Mouse (Mus musculus) hindbrain, embryonic 15.5 days (tissue): ENCODE data around the gene Tceanc2. TPM values are rescaled to one million over a fixed set of nuclear protein-coding genes. Genes with fewer than 3 reads are reported as not detected.

ENCODE experiments used
- ATAC-seq: fragments of 200-750 bp; cut with Nextera tagmentation; 2 replicates; pipeline ENCODE4 v1.8.0; 2017; ENCODE audit warnings: low read depth, moderate number of reproducible peaks, moderate TSS enrichment; ENCODE audit not compliant: low FRiP score
- H3K27ac ChIP-seq: fragments of 300-500 bp; sonication (generic); replicated peaks from 2 replicates; pipeline ENCODE4 v1.5.1; 2015; ENCODE audit warnings: mild to moderate bottlenecking, inconsistent platforms
- H3K27me3 ChIP-seq: fragments of 300-500 bp; sonication (generic); 2 replicates; pipeline ENCODE4 v1.6.1; 2015; ENCODE audit warnings: control low read depth, inconsistent platforms
- H3K36me3 ChIP-seq: fragments of 300-500 bp; sonication (generic); 2 replicates; pipeline ENCODE4 v1.6.1; 2015; ENCODE audit warnings: control low read depth, inconsistent platforms
- H3K4me1 ChIP-seq: fragments of 300-500 bp; sonication (generic); replicated peaks from 2 replicates; pipeline ENCODE4 v1.6.1; 2015; ENCODE audit warnings: control low read depth, inconsistent platforms
- H3K4me2 ChIP-seq: fragments of 300-500 bp; sonication (generic); 2 replicates; pipeline ENCODE4 v1.6.1; 2015; ENCODE audit warnings: moderate library complexity, mild to moderate bottlenecking, inconsistent platforms
- H3K4me3 ChIP-seq: fragments of 300-500 bp; sonication (generic); 2 replicates; pipeline ENCODE4 v1.5.1; 2015; ENCODE audit warnings: mild to moderate bottlenecking, inconsistent platforms
- H3K9ac ChIP-seq: fragments of 300-500 bp; sonication (generic); 2 replicates; pipeline ENCODE4 v1.6.1; 2015; ENCODE audit warnings: inconsistent platforms
- H3K9me3 ChIP-seq: fragments of 300-500 bp; sonication (generic); 2 replicates; pipeline ENCODE4 v1.6.1; 2016; ENCODE audit warnings: control low read depth, inconsistent platforms
- WGBS: fragments of 180-500 bp; shearing (Covaris S2); methylation state at CpG from one replicate; pipeline ENCODE4 v1.1.7; 2015; 5-methylcytosine and 5-hydroxymethylcytosine counted together
- polyA plus RNA-seq: library from polyadenylated mRNA; unstranded; fragments of >200 nt; fragmentation: Nextera tagmentation; extraction: Ambion mirVana; gene quantifications from 2 replicates; pipeline ENCODE4 v1.2.1, GENCODE M21; 2015

Gene Tceanc2
- polyA plus RNA-seq, 1 experiment from 2014 or later, result 37.6 TPM

DNA sequence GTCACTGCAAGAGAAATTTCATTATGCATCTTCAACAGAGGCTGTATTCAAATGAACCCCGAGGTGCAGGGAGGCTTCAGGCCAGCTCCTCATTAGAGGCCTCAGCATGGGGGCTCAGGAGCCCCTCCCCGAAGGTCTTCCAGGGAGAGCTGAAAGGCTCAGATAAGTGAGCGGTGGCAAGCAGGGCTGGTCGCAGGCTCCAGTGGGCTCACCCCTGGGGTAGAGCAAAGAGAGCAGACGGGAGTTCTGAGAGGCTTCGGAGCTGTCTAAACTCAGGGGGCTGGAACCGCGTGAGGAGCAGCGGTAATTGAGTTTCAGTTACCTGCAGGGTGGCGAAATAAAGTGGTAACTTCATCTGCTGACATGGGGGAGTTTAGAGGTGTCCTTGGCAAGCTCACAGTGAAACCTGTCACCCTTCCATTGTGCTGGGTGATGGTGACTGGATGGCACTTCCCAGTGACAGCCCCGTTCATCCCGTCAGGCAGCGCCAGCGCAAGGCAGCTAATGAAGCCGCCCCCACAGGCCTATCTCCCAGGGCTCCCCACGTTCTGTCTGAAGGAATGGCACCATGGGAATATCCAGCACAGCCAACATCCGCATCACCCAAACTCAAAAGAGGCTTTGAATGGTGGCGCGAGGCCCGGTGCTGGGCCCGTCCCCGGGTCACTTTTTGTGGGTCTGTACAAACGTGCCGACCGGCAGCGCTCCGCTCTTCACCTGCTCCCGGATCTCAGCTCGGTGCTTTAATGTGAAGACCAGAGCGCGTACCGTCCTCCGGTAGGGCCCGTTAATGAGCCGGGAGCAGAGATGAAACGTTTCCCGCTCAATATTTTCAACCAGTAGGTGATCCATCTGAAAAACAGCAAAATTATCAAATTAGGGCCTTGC, 39.7 kb downstream of the Tceanc2 start:
- Histone ChIP-seq H3K4me2 (peak overlapping the region; percentile 5; the same call in 1 of the 2 replicates), H3K27ac (peak overlapping the region; percentile 66), H3K9me3 (no peaks in the 10 kb centered on the region), H3K4me1 (peaks cover 47% of the 10 kb centered on the region), H3K4me3 (no peak overlapping the region), H3K9ac (no peak overlapping the region; the same call in 1 of the 2 replicates), H3K36me3 (no peaks in the 10 kb centered on the region), H3K27me3 (no peaks in the 10 kb centered on the region)
- WGBS, result 23% methylated on average over 37 of the region's 37 CpGs
- peak; percentile 49 for ATAC-seq

DNA sequence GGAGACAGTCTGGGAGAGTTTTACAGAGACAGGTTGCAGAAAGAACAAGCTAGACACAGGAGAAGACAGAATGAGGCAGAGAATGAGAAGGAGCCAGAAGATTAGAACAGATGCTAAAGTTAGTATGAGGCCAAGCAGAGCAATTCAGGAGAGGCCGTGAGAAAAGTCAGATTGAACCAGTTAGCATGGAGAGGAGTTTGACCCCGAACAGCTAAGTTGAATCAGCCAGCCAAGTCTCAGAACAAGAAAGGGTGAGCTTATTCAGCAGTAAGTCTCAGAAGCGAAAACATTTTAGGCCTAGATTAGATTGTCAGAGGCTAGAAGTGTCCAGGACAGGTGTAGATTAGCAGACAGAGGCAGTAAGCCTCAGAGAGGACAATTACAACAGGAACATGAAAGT, 42.4 kb downstream of the Tceanc2 start:
- Histone ChIP-seq H3K27ac (no peak overlapping the region), H3K9me3 (no peaks in the 10 kb centered on the region), H3K9ac (no peak overlapping the region), H3K4me2 (no peak overlapping the region), H3K27me3 (no peaks in the 10 kb centered on the region), H3K36me3 (no peaks in the 10 kb centered on the region), H3K4me3 (no peak overlapping the region), H3K4me1 (peaks cover 47% of the 10 kb centered on the region)
- no peak for ATAC-seq
- WGBS, result 66% methylated on average over 3 of the region's 3 CpGs

DNA sequence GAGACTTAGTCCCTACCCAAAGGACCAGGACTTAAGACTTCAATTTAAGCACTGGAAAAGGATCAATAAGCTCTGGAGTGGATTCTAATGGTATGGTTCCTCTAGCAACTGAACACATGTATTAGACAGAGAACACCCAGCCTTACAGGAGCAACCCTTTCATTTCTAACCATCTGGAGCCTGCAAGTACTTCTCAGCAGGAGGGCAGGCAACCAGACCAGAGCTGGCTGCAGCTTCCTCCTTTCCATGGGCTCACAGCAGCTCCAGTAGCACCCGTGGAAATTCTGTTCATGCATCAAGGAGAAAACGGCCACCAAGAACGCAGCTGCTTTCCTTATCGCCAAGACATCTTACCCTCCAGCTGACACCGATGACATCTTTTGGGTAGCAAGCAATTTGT, 43.3 kb downstream of the Tceanc2 start:
- no peaks in the 10 kb centered on the region for H3K9me3 ChIP-seq
- H3K4me3 ChIP-seq, result no peak overlapping the region
- no peaks in the 10 kb centered on the region for H3K36me3 ChIP-seq
- no peak for ATAC-seq
- no peak overlapping the region for H3K9ac ChIP-seq
- no peak overlapping the region for H3K4me2 ChIP-seq
- peaks cover 49% of the 10 kb centered on the region for H3K4me1 ChIP-seq
- 69% methylated on average over 5 of the region's 5 CpGs for WGBS
- no peak overlapping the region for H3K27ac ChIP-seq
- H3K27me3 ChIP-seq, result no peaks in the 10 kb centered on the region

DNA sequence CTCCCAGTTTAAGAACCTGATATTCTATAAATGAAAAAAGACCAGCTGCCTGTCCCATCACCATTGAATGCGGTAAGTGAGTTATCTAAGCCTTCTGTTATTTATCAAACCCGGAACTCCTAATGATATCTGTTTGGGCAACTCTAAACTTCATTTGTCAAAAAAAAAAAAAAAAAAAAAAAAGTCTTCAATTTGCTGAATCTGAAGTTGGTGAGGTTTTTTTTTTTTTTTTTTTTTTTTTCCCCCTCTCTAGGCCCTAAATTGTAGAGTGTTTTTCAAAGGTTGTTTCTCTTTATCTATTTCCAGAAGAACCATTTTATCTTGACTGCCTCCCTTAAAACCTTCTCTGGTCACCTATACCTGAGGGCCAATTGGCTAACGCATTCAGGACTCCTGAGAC, 44.0 kb downstream of the Tceanc2 start:
- no peak overlapping the region for H3K4me3 ChIP-seq
- no peak overlapping the region for H3K27ac ChIP-seq
- H3K4me1 ChIP-seq, result peaks cover 47% of the 10 kb centered on the region
- ATAC-seq, result no peak
- no peaks in the 10 kb centered on the region for H3K36me3 ChIP-seq
- H3K4me2 ChIP-seq, result no peak overlapping the region
- no peak overlapping the region for H3K9ac ChIP-seq
- no peaks in the 10 kb centered on the region for H3K27me3 ChIP-seq
- 88% methylated on average over 3 of the region's 3 CpGs for WGBS
- no peaks in the 10 kb centered on the region for H3K9me3 ChIP-seq

DNA sequence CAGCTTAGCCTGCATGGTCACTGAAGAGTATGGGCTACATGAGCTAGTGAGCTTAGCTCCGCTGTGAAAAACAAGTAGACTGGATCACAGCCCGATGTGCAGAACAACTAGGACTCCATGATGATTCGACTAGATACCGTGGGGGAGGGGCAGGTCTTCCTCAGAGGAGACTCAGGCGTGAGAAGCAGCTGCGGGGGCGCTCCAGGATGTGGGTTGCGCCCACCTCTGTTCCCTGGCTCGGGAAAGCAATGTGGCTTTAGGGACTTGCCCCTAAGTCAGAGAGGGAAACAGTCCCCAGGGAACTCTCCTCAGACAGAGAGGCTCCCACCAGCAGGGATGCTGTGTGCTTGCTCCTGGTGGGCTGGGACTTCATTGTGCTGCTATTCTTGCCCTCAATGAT, 48.4 kb downstream of the Tceanc2 start:
- H3K27me3 ChIP-seq, result no peaks in the 10 kb centered on the region
- no peaks in the 10 kb centered on the region for H3K9me3 ChIP-seq
- no peak for ATAC-seq
- no peak overlapping the region for H3K9ac ChIP-seq
- peaks cover 29% of the 10 kb centered on the region for H3K4me1 ChIP-seq
- 25% methylated on average over 9 of the region's 9 CpGs for WGBS
- no peak overlapping the region for H3K4me2 ChIP-seq
- H3K4me3 ChIP-seq, result no peak overlapping the region
- no peaks in the 10 kb centered on the region for H3K36me3 ChIP-seq
- no peak overlapping the region for H3K27ac ChIP-seq

DNA sequence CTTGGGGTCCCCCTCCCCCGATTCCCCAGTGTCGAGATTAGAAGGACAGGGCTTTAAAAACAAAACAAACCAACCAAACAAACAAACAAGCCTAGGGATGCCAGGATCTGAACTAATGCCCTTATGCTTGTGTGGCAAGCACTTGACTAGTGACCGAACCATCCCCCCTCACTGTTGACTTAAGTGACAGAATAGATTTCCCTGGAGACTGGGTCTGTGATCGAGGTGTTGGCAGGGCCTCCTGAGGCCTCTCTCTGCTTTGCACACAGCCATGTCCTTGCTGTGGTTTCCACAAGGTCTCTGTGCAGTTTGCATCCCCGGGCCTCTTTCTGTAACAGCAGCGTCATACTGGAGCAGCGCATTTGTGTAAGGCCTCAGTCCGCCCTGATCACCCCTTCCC, 49.5 kb downstream of the Tceanc2 start:
- no peaks in the 10 kb centered on the region for H3K36me3 ChIP-seq
- H3K4me2 ChIP-seq, result no peak overlapping the region
- H3K4me1 ChIP-seq, result peaks cover 24% of the 10 kb centered on the region
- no peak overlapping the region for H3K27ac ChIP-seq
- H3K4me3 ChIP-seq, result no peak overlapping the region
- no peaks in the 10 kb centered on the region for H3K9me3 ChIP-seq
- H3K27me3 ChIP-seq, result no peaks in the 10 kb centered on the region
- no peak for ATAC-seq
- 72% methylated on average over 8 of the region's 8 CpGs for WGBS
- no peak overlapping the region for H3K9ac ChIP-seq

DNA sequence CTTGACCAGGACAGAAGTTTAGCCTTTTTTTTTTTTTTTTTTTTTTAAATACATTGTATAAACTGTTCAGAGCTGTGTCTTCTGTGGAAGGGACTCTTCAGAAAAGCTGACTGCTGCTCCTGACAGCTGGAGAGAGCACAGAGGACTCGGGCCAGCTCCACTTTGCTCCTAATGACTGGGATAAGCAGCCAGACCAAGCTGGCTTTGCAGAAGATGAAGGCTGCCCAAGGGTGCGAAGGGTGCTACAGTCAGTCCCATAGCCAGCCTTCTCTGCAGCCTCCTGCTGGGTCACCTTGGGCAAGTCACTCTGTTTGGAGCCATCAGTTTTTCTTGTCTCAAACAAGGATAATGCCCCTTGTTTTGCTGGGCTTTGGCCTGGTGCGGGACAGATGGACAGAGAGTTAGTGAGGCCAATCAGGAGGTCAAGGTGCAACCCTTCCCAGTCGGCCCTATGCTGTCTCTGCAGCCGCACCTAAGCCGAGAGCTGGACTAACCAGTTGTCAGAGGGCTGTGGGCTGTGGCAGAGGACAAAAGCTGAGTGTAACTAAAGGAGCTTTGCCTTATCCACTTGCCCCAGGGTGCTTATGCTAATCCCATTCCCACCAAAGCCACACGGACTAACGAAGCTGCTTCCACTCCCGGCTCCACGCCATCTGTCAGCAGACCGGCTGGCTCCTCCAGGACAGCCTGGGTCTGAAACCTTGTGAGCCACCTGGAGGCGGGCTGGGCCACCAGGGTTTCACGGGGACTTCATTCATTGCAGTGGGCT, 50.8 kb downstream of the Tceanc2 start:
- peak; percentile 42; the same call in 1 of the 2 replicates for ATAC-seq
- WGBS, result 23% methylated on average over 13 of the region's 13 CpGs

DNA sequence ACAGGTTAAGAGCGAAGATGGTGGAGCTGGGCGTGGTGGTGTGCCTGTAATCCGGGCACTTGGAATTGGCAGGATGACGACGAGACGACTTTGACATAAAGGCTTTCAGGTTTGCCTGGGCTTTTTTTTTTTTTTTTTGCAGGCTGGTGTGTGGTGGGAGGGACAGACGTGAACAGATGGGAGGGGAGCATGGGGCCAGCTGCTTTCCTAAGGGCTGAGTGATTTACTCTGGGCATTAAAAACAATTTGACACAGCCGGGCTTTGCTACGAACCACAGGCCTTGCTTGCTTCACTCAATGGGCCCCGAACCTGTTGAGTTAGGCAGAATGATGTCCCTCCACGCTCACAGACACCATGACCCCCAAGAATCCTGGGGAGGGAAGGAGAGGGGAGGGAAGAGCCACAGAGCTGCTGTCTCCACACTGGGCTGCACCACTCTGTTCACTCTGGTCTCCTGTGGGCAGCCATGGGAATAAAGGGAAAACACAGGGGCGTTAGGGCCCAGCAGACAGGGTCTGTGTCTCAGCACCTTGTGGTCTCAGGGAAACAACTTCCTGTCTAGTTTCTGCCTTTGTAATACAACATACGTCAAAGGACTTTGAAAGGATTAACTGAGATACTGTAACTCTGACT, 51.9 kb downstream of the Tceanc2 start:
- Histone ChIP-seq H3K4me2 (no peak overlapping the region), H3K4me3 (no peak overlapping the region), H3K36me3 (no peaks in the 10 kb centered on the region), H3K4me1 (peaks cover 28% of the 10 kb centered on the region), H3K9me3 (no peaks in the 10 kb centered on the region), H3K27me3 (no peaks in the 10 kb centered on the region), H3K27ac (no peak overlapping the region), H3K9ac (no peak overlapping the region)
- WGBS, result 40% methylated on average over 13 of the region's 13 CpGs
- no peak for ATAC-seq

More for the DNA sequence above, 50.8 kb downstream of the Tceanc2 start:
- Histone ChIP-seq H3K27me3 (no peaks in the 10 kb centered on the region), H3K27ac (no peak overlapping the region), H3K9me3 (no peaks in the 10 kb centered on the region), H3K4me1 (peaks cover 28% of the 10 kb centered on the region), H3K4me3 (no peak overlapping the region), H3K4me2 (no peak overlapping the region), H3K36me3 (no peaks in the 10 kb centered on the region), H3K9ac (no peak overlapping the region)

DNA sequence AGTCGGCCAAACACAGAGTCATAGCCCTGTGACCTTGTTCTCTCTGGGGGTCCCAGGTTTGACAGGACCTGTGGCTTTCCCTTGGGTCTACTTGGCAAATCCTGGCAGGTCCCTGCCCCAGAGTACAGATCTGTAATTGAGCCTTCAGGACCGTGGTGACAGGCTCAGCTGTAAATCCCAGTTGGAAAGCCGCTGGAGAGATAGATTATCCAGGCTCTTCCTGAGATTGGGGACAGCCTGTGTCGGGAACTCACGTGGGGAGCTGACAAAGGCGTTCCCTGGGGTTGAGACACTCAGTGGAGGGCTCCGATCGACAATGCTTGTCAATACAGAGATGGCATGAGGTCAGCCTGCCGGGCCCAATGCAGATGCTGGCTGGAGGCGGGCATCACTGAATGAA, 52.5 kb downstream of the Tceanc2 start:
- 27% methylated on average over 10 of the region's 10 CpGs for WGBS
- no peaks in the 10 kb centered on the region for H3K9me3 ChIP-seq
- no peak overlapping the region for H3K4me3 ChIP-seq
- peaks cover 28% of the 10 kb centered on the region for H3K4me1 ChIP-seq
- H3K9ac ChIP-seq, result no peak overlapping the region
- no peak overlapping the region for H3K27ac ChIP-seq
- H3K27me3 ChIP-seq, result no peaks in the 10 kb centered on the region
- H3K4me2 ChIP-seq, result no peak overlapping the region
- no peaks in the 10 kb centered on the region for H3K36me3 ChIP-seq
- no peak for ATAC-seq

DNA sequence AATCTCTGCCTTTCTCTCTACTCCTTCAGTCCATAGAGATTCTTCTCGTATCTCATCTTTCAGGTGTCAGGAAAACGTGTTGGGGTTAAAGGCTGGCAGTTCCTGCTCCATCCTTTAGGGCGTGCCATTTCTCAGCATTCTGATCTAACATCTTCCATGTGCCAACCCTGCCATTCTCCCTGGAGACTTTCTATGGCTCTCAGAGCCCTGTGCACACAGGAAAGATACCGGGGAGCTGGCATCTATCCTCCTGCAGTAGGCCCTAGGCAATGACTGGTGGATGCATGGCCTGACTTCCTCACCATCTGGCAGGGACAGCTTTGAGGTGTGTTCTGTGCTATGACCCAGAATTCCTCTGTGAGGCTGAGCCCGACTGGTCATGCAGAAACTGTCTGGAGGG, 53.8 kb downstream of the Tceanc2 start:
- H3K4me2 ChIP-seq, result no peak overlapping the region
- H3K4me3 ChIP-seq, result no peak overlapping the region
- no peaks in the 10 kb centered on the region for H3K27me3 ChIP-seq
- WGBS, result 48% methylated on average over 5 of the region's 5 CpGs
- H3K9ac ChIP-seq, result no peak overlapping the region
- H3K9me3 ChIP-seq, result no peaks in the 10 kb centered on the region
- no peak overlapping the region for H3K27ac ChIP-seq
- H3K36me3 ChIP-seq, result no peaks in the 10 kb centered on the region
- H3K4me1 ChIP-seq, result peaks cover 18% of the 10 kb centered on the region
- no peak for ATAC-seq

DNA sequence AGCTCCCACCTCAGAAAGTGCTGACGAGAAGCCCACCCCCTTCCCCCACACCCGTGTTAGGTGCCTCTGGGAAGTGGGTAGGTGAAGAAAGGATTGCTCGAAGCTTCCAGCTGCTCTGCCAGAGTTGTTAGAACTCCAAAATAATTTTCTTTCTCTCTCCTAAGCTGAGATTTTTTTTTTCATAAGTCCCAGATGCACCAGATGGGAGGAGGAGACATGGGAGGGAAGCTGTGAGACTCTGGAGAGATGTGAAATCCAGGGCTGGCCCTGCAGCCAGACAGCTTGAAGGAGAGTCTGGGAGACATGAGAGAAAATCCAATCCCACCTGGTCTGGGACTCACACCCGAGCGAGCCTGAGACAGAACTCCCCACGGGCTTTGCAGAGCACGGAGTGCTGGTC, 54.5 kb downstream of the Tceanc2 start:
- no peak for ATAC-seq
- Histone ChIP-seq H3K9me3 (no peaks in the 10 kb centered on the region), H3K27me3 (no peaks in the 10 kb centered on the region), H3K4me1 (peaks cover 18% of the 10 kb centered on the region), H3K9ac (no peak overlapping the region), H3K36me3 (no peaks in the 10 kb centered on the region), H3K4me2 (no peak overlapping the region), H3K4me3 (no peak overlapping the region), H3K27ac (no peak overlapping the region)
- 75% methylated on average over 7 of the region's 7 CpGs for WGBS
